Mouse (Mus musculus) MEL (cell line): ENCODE measurements around the gene Btg2. TPM values are rescaled to one million over a fixed set of nuclear protein-coding genes. Genes with fewer than 3 reads are reported as not detected.

Experiments
- DNase-seq: peaks from one replicate; pipeline ENCODE4 v3.0.0; 2011; ENCODE audit warnings: low read depth, low spot score
- H3K27ac ChIP-seq: 2 replicates; pipeline ENCODE4 v1.5.1; 2012; ENCODE audit warnings: low read depth, mild to moderate bottlenecking, control low read depth, low read length, moderate library complexity; ENCODE audit not compliant: control insufficient read depth
- H3K27me3 ChIP-seq, 2 experiments: fragments of 150-350 bp in 1 of 2; sonication (generic) in 1 of 2; 2 replicates each; pipeline ENCODE4 v1.6.1; 2012; ENCODE audit warnings: low read length in 2 of 2, mild to moderate bottlenecking in 2 of 2, improper control_type of control experiment in 1 of 2, moderate library complexity in 1 of 2; ENCODE audit not compliant: insufficient read depth in 2 of 2, control insufficient read depth in 1 of 2
- H3K36me3 ChIP-seq, 2 experiments: 2 replicates each; pipeline ENCODE4 v1.6.1; 2012 to 2014; ENCODE audit warnings: low read length in 2 of 2, improper control_type of control experiment in 1 of 2, inconsistent platforms in 1 of 2, mild to moderate bottlenecking in 1 of 2; ENCODE audit not compliant: insufficient read depth in 2 of 2, control insufficient read depth in 1 of 2
- H3K4me1 ChIP-seq, 2 experiments: fragments of 150-350 bp in 1 of 2; sonication (generic) in 1 of 2; 2 replicates each; pipeline ENCODE4 v1.6.1; 2012; ENCODE audit warnings: low read length in 2 of 2, improper control_type of control experiment in 1 of 2, mild to moderate bottlenecking in 1 of 2; ENCODE audit not compliant: insufficient read depth in 2 of 2, control insufficient read depth in 1 of 2
- H3K4me3 ChIP-seq, 2 experiments: fragments of 150-350 bp in 1 of 2; sonication (generic) in 1 of 2; 2 replicates each; pipeline ENCODE4 v1.5.1; 2012; ENCODE audit warnings: low read depth in 2 of 2, low read length in 2 of 2, mild to moderate bottlenecking in 2 of 2, moderate library complexity in 2 of 2, control low read depth in 1 of 2, improper control_type of control experiment in 1 of 2; ENCODE audit not compliant: control insufficient read depth in 1 of 2, insufficient read depth in 1 of 2
- H3K79me2 ChIP-seq: 2 replicates; pipeline ENCODE4 v1.6.1; 2012; ENCODE audit warnings: mild to moderate bottlenecking, low read length, moderate library complexity; ENCODE audit not compliant: control insufficient read depth, poor library complexity, insufficient read depth
- H3K9ac ChIP-seq: 2 replicates; pipeline ENCODE4 v1.6.1; 2012; ENCODE audit warnings: low read depth, mild to moderate bottlenecking, control low read depth, low read length, moderate library complexity; ENCODE audit not compliant: control insufficient read depth, poor library complexity, severe bottlenecking
- H3K9me3 ChIP-seq: fragments of 150-350 bp; sonication (generic); replicated peaks from 2 replicates; pipeline ENCODE4 v1.6.1; 2012; ENCODE audit warnings: mild to moderate bottlenecking, low read length, improper control_type of control experiment, moderate library complexity; ENCODE audit not compliant: insufficient read depth
- CHD1 ChIP-seq: IDR thresholded peaks from 2 replicates; pipeline ENCODE4 v1.6.1; 2012; ENCODE audit warnings: low read depth, mild to moderate bottlenecking, inconsistent platforms, low read length, improper control_type of control experiment
- EP300 ChIP-seq, 2 experiments: IDR thresholded peaks; 2 replicates each; pipeline ENCODE4 v1.6.1; 2011; ENCODE audit warnings: improper control_type of control experiment in 2 of 2, low read length in 2 of 2, low read depth in 1 of 2, mild to moderate bottlenecking in 1 of 2
- ETS1 ChIP-seq: IDR thresholded peaks from 2 replicates; pipeline ENCODE4 v1.6.1; 2012; ENCODE audit warnings: low read depth, mild to moderate bottlenecking, inconsistent platforms, low read length, improper control_type of control experiment, moderate library complexity
- GATA1 ChIP-seq: IDR thresholded peaks from 2 replicates; pipeline ENCODE4 v1.6.1; 2011; ENCODE audit warnings: low read depth, low read length, improper control_type of control experiment
- HCFC1 ChIP-seq: IDR thresholded peaks from 2 replicates; pipeline ENCODE4 v1.6.1; 2012; ENCODE audit warnings: low read depth, mild to moderate bottlenecking, inconsistent platforms, low read length, improper control_type of control experiment, moderate library complexity
- JUND ChIP-seq: IDR thresholded peaks from 2 replicates; pipeline ENCODE4 v1.6.1; 2011; ENCODE audit warnings: low read depth, mild to moderate bottlenecking, improper control_type of control experiment, low read length
- KAT2A ChIP-seq: conservative IDR thresholded peaks from 2 replicates; pipeline ENCODE4 v1.6.1; 2012; ENCODE audit warnings: low read depth, low read length, improper control_type of control experiment, inconsistent platforms
- MAFK ChIP-seq: IDR thresholded peaks from 2 replicates; pipeline ENCODE4 v1.6.1; 2011; ENCODE audit warnings: low read depth, mild to moderate bottlenecking, low read length, improper control_type of control experiment, borderline replicate concordance
- MAX ChIP-seq: IDR thresholded peaks from 2 replicates; pipeline ENCODE4 v1.6.1; 2011; ENCODE audit warnings: low read length, improper control_type of control experiment
- MAZ ChIP-seq: IDR thresholded peaks from 2 replicates; pipeline ENCODE4 v1.6.1; 2012; ENCODE audit warnings: low read depth, mild to moderate bottlenecking, inconsistent platforms, low read length, improper control_type of control experiment
- MYC ChIP-seq: IDR thresholded peaks from 2 replicates; pipeline ENCODE4 v1.6.1; 2011; ENCODE audit warnings: low read depth, mild to moderate bottlenecking, low read length, improper control_type of control experiment, moderate library complexity
- NRF1 ChIP-seq: IDR thresholded peaks from 2 replicates; pipeline ENCODE4 v1.6.1; 2014; ENCODE audit warnings: low read depth, mild to moderate bottlenecking, inconsistent platforms, low read length, improper control_type of control experiment, moderate library complexity; ENCODE audit not compliant: poor library complexity, insufficient read depth, severe bottlenecking
- POLR2A ChIP-seq, 2 experiments: IDR thresholded peaks; 2 replicates each; pipeline ENCODE4 v1.6.1; 2011 to 2012; ENCODE audit warnings: low read length in 2 of 2, mild to moderate bottlenecking in 2 of 2, control low read depth in 1 of 2, improper control_type of control experiment in 1 of 2, low read depth in 1 of 2, moderate library complexity in 1 of 2; ENCODE audit not compliant: control insufficient read depth in 1 of 2, insufficient read depth in 1 of 2, poor library complexity in 1 of 2
- POLR2AphosphoS5 ChIP-seq: IDR thresholded peaks from 2 replicates; pipeline ENCODE4 v1.6.1; 2012; ENCODE audit warnings: low read depth, borderline replicate concordance, mild to moderate bottlenecking, inconsistent platforms, low read length, moderate library complexity, mixed read lengths
- SIN3A ChIP-seq: IDR thresholded peaks from 2 replicates; pipeline ENCODE4 v1.6.1; 2012; ENCODE audit warnings: low read length, improper control_type of control experiment, inconsistent platforms
- TAL1 ChIP-seq: IDR thresholded peaks from 2 replicates; pipeline ENCODE4 v1.6.1; 2012; ENCODE audit warnings: mild to moderate bottlenecking, inconsistent platforms, low read length, moderate library complexity, mixed read lengths
- TBP ChIP-seq: IDR thresholded peaks from 2 replicates; pipeline ENCODE4 v1.8.0; 2011; ENCODE audit warnings: low read depth, low read length, improper control_type of control experiment
- TCF12 ChIP-seq: IDR thresholded peaks from 2 replicates; pipeline ENCODE4 v1.6.1; 2014; ENCODE audit warnings: low read depth, mild to moderate bottlenecking, inconsistent platforms, low read length, improper control_type of control experiment, moderate library complexity
- USF1 ChIP-seq: IDR thresholded peaks from 2 replicates; pipeline ENCODE4 v1.6.1; 2014; ENCODE audit warnings: low read depth, mild to moderate bottlenecking, inconsistent platforms, low read length, improper control_type of control experiment, moderate library complexity
- ZMIZ1 ChIP-seq: IDR thresholded peaks from 2 replicates; pipeline ENCODE4 v1.6.1; 2012; ENCODE audit warnings: low read depth, mild to moderate bottlenecking, inconsistent platforms, low read length, improper control_type of control experiment, moderate library complexity
- polyA plus RNA-seq, 2 experiments: library from polyadenylated mRNA; stranded (reverse) in 1 of 2; unstranded in 1 of 2; fragments of >175 nt in 1 of 2; fragments of >200 nt in 1 of 2; gene quantifications; 2 replicates each; pipeline versions ENCODE4 v1.2.1 to v1.2.4; 2012; ENCODE audit warnings: low replicate concordance in 2 of 2, low read depth in 1 of 2; ENCODE audit not compliant: insufficient read length in 2 of 2, insufficient read depth in 1 of 2, missing spikeins in 1 of 2
- total RNA-seq: library from RNA; depleted of rRNA; stranded (reverse); fragments of 300-350 nt; gene quantifications from 2 replicates; pipeline ENCODE4 v1.2.3, GENCODE M21; 2012

Btg2 gene
- total and polyA plus RNA-seq, 3 experiments, result 2.1 to 3.6 TPM; not detected in 1

GRCm38 (mm10) chr1:134078061-134078795, 692 bp downstream of the Btg2 start:
- peak; percentile 67 for DNase-seq
- H3K4me3 ChIP-seq, result peak overlapping the region; percentile 61 to 72
- no peak for TF ChIP-seq ZMIZ1
- 0 out of 2 replicates have a peak, but pooled peaks have one; percentile 22 for TF ChIP-seq TBP
- peak; percentile 61 for TF ChIP-seq TCF12
- 0 out of 2 replicates have a peak, but pooled peaks have one; percentile 31 for TF ChIP-seq MAX
- TF ChIP-seq HCFC1, result 0 out of 2 replicates have a peak, but pooled peaks have one; percentile 0
- peak; percentile 25; the same call in 1 of the 2 replicates for TF ChIP-seq MAFK
- TF ChIP-seq USF1, result no peak
- peak; percentile 85; the same call in 1 of the 2 replicates for TF ChIP-seq POLR2AphosphoS5
- 0 out of 2 replicates have a peak, but pooled peaks have one; percentile 47 for TF ChIP-seq CHD1
- TF ChIP-seq SIN3A, result peak; percentile 25
- TF ChIP-seq MYC, result 0 out of 2 replicates have a peak, but pooled peaks have one; percentile 19
- peak; percentile 56; the same call in 1 of the 2 replicates for TF ChIP-seq MAZ
- TF ChIP-seq KAT2A, result no peak
- TF ChIP-seq JUND, result no peak
- no peak for TF ChIP-seq NRF1
- TF ChIP-seq GATA1, result peak; percentile 62
- no peak for TF ChIP-seq POLR2A (IDR thresholded peaks at IDR 0.05; ENCODE audit: control insufficient read depth in 1 of 2, insufficient read depth in 1 of 2, low read depth in 1 of 2, low read length in 2 of 2, poor library complexity in 1 of 2)
- peak; percentile 32 to 61 for TF ChIP-seq EP300 (IDR thresholded peaks at IDR 0.05; ENCODE audit: low read depth in 1 of 2, low read length in 2 of 2)
- no peak for TF ChIP-seq TAL1
- peak; percentile 96 for TF ChIP-seq ETS1
- H3K9me3 ChIP-seq, result no peaks in the 10 kb centered on the region
- no peaks in the 10 kb centered on the region for H3K27me3 ChIP-seq
- no peaks in the 10 kb centered on the region; the same call in 1 of the 2 replicates for H3K79me2 ChIP-seq
- H3K9ac ChIP-seq, result peak overlapping the region; percentile 70
- H3K36me3 ChIP-seq, result peaks cover 0 to 21% of the 10 kb centered on the region in 2 experiments; a peak in 2 of 4 replicates
- H3K27ac ChIP-seq, result peak overlapping the region; percentile 82
- peaks cover 7 to 35% of the 10 kb centered on the region in 2 experiments for H3K4me1 ChIP-seq
